Mouse (Mus musculus) forebrain, embryonic 14.5 days (tissue): Measurements from ENCODE around the gene Etnk1. TPM values are rescaled to one million over a fixed set of nuclear protein-coding genes. Genes with fewer than 3 reads are reported as not detected.

ENCODE experiments used
- ATAC-seq: fragments of 200-750 bp; cut with Nextera tagmentation; 2 replicates; pipeline ENCODE4 v1.8.0; 2017; ENCODE audit warnings: mild to moderate bottlenecking, moderate library complexity
- DNase-seq: peaks from one replicate; pipeline ENCODE4 v3.0.0-alpha.2; 2015; ENCODE audit warnings: low spot score
- H3K27ac ChIP-seq: fragments of 300-500 bp; sonication (generic); 2 replicates; pipeline ENCODE4 v1.5.1; 2014; ENCODE audit warnings: low read depth, mild to moderate bottlenecking, control low read depth, low read length, moderate library complexity
- H3K27me3 ChIP-seq: fragments of 300-500 bp; sonication (generic); replicated peaks from 2 replicates; pipeline ENCODE4 v1.6.1; 2014; ENCODE audit warnings: low read length, control low read depth, mixed read lengths; ENCODE audit not compliant: control insufficient read depth, insufficient read depth
- H3K36me3 ChIP-seq: fragments of 300-500 bp; sonication (generic); 2 replicates; pipeline ENCODE4 v1.6.1; 2014; ENCODE audit warnings: low read length, control low read depth; ENCODE audit not compliant: control insufficient read depth, insufficient read depth
- H3K4me1 ChIP-seq: fragments of 300-500 bp; sonication (generic); 2 replicates; pipeline ENCODE4 v1.6.1; 2014; ENCODE audit warnings: antibody characterized with exemption, low read length, control low read depth; ENCODE audit not compliant: control insufficient read depth, insufficient read depth
- H3K4me2 ChIP-seq: fragments of 300-500 bp; sonication (generic); 2 replicates; pipeline ENCODE4 v1.6.1; 2014; ENCODE audit warnings: mild to moderate bottlenecking, control low read depth, low read length
- H3K4me3 ChIP-seq: fragments of 300-500 bp; sonication (generic); 2 replicates; pipeline ENCODE4 v1.5.1; 2014; ENCODE audit warnings: low read depth, low read length, control low read depth
- H3K9ac ChIP-seq: fragments of 300-500 bp; sonication (generic); 2 replicates; pipeline ENCODE4 v1.6.1; 2014; ENCODE audit warnings: mild to moderate bottlenecking, low read length, control low read depth, moderate library complexity
- H3K9me3 ChIP-seq: fragments of 300-500 bp; sonication (generic); replicated peaks from 2 replicates; pipeline ENCODE4 v1.6.1; 2016; ENCODE audit warnings: low read length, control low read depth, mixed read lengths; ENCODE audit not compliant: control insufficient read depth
- WGBS: fragments of 180-500 bp; shearing (Covaris S2); extraction: QIAGEN DNeasy Blood & Tissue Kit; methylation state at CpG from one replicate; pipeline ENCODE4 v1.1.7; 2014; 5-methylcytosine and 5-hydroxymethylcytosine counted together
- polyA plus RNA-seq: library from polyadenylated mRNA; unstranded; fragments of >200 nt; fragmentation: Nextera tagmentation; extraction: Ambion mirVana; gene quantifications from 2 replicates; pipeline ENCODE4 v1.2.1, GENCODE M21; 2014

Gene Etnk1
- polyA plus RNA-seq, 1 experiment from 2014 or later, result 23.5 TPM

DNA sequence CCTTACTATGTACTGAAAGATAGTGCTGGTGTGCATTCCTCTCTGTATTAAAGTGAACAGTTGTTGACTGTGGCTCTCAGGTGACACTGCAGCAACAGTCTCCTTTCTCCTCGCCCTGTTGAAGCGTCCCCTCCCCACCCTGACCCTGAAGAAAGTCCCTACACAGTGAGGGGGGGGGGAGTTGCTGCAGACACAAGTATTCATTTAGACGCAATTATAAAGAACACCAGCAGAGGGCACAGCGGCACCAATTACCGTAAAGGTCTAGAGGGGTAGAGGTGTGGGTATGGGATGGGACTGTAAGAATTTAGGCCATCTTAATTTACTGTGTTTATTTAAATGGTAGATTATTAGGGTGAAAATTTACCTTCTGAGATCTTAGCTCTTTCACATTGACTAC lies 17.7 kb downstream of the Etnk1 start:
- H3K36me3 ChIP-seq, result peaks cover 35% of the 10 kb centered on the region
- DNase-seq (peak; percentile 52), ATAC-seq (no peak)
- WGBS, result 65% methylated on average over 5 of the region's 5 CpGs
- H3K4me3 ChIP-seq, result no peak overlapping the region
- H3K9ac ChIP-seq, result no peak overlapping the region
- no peaks in the 10 kb centered on the region for H3K4me1 ChIP-seq
- no peak overlapping the region for H3K4me2 ChIP-seq
- H3K27ac ChIP-seq, result no peak overlapping the region
- H3K9me3 ChIP-seq, result no peaks in the 10 kb centered on the region
- no peaks in the 10 kb centered on the region for H3K27me3 ChIP-seq

DNA sequence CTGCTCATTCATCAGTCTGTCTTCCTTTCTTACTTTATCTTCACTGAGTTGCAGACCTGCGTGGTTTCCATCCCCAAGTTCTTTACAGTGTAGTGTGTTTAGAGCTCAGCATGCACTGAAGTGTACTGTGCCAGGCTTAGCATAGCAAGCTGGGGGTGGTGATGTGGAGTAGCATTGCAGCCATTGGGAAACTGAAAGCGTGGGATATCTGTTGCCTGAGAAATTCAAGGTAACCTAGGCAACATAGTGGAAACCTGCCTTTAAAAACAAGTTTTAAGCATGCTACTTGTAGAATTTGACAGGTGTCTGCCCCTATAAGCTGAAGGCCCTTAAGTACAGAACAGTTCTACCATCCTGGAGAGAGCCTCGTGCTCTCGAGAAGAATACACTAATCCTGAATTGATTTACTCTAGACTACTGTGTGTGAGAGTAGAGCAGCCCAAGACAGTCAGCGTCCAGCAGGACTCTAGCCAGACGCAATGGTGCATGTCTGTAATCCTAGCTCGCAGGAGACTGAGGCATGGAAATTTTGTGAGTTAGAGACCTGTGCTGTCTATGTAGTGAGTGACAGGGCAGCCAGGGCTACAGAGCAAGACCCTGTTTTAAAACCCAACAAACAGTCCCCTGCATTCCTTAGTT lies 23.9 kb downstream of the Etnk1 start:
- no peak for ATAC-seq
- Histone ChIP-seq H3K36me3 (peaks cover 19% of the 10 kb centered on the region), H3K9me3 (no peaks in the 10 kb centered on the region), H3K4me2 (no peak overlapping the region), H3K4me1 (no peaks in the 10 kb centered on the region), H3K27ac (no peak overlapping the region), H3K27me3 (no peaks in the 10 kb centered on the region), H3K9ac (no peak overlapping the region), H3K4me3 (no peak overlapping the region)
- no peak for DNase-seq
- WGBS, result 79% methylated on average over 7 of the region's 7 CpGs

DNA sequence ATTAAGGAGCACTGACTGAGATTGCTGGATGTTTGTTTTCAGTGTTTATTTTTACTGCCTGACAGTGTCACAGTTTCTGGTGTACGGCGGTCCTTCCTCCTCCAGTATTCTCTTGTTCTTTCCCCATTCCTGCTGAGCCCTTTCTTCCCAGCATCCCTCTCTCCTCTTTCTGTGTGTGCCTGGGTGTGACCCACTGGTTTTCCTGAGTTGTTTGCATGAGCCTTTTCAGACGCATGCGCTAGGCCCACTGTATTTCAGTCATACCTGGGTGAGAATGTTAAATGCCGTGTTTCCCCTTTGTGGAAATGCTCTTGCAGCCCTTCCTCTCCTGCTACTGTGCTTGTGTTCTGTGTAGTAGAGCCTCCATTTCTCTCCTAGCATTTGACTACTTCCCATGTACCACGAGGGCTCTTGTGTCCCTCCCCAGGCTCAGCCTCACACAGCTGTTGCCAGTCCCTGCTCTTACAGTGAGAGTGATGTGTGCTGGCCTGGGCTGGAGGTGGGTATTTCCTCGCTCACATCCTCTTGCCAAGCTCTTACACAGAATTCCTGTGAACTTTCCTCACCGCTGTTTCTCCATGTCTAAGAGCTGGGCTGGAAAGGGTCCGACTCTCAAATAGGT lies 24.6 kb downstream of the Etnk1 start:
- H3K27ac ChIP-seq, result no peak overlapping the region

GRCm38 (mm10) chr6:143192709-143193108 lies 25.7 kb downstream of the Etnk1 start:
- DNase-seq, result no peak
- no peak overlapping the region for H3K27ac ChIP-seq

More for the DNA sequence above, 24.6 kb downstream of the Etnk1 start:
- 81% methylated on average over 9 of the region's 9 CpGs for WGBS
- Histone ChIP-seq H3K36me3 (peaks cover 23% of the 10 kb centered on the region), H3K27me3 (no peaks in the 10 kb centered on the region), H3K4me1 (no peaks in the 10 kb centered on the region), H3K9me3 (no peaks in the 10 kb centered on the region), H3K4me2 (no peak overlapping the region), H3K9ac (no peak overlapping the region), H3K4me3 (no peak overlapping the region)
- DNase-seq (no peak), ATAC-seq (no peak)

DNA sequence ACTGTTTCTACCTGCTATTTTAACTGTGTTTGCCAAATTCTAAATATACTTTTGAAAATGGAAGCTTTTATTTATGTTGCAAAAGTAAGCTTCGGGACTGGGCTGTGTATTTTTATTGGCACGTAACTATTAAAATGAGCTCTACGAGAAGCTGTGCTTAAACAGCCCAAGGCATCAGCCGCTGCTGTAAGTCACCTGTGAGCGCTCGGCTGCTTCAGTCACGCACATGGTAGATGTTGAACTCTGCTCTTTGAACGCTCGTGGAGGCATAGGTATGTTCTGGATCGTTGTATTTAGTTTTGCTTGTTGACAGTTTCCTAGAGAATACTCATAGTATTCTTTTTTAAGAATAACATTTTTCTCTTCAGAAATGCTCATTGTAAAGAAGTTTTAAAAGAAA lies 26.1 kb downstream of the Etnk1 start:
- ATAC-seq (no peak), DNase-seq (no peak)
- Histone ChIP-seq H3K4me3 (no peak overlapping the region), H3K27me3 (no peaks in the 10 kb centered on the region), H3K4me2 (no peak overlapping the region), H3K4me1 (no peaks in the 10 kb centered on the region), H3K36me3 (peaks cover 36% of the 10 kb centered on the region), H3K27ac (no peak overlapping the region), H3K9me3 (no peaks in the 10 kb centered on the region), H3K9ac (no peak overlapping the region)
- 90% methylated on average over 10 of the region's 10 CpGs for WGBS

More at GRCm38 (mm10) chr6:143192709-143193108, 25.7 kb downstream of the Etnk1 start:
- no peaks in the 10 kb centered on the region for H3K9me3 ChIP-seq
- no peak overlapping the region for H3K4me2 ChIP-seq
- H3K4me3 ChIP-seq, result no peak overlapping the region
- no peaks in the 10 kb centered on the region for H3K4me1 ChIP-seq
- WGBS, result 81% methylated on average over 8 of the region's 8 CpGs
- no peak for ATAC-seq
- no peaks in the 10 kb centered on the region for H3K27me3 ChIP-seq
- peaks cover 34% of the 10 kb centered on the region for H3K36me3 ChIP-seq
- H3K9ac ChIP-seq, result no peak overlapping the region

DNA sequence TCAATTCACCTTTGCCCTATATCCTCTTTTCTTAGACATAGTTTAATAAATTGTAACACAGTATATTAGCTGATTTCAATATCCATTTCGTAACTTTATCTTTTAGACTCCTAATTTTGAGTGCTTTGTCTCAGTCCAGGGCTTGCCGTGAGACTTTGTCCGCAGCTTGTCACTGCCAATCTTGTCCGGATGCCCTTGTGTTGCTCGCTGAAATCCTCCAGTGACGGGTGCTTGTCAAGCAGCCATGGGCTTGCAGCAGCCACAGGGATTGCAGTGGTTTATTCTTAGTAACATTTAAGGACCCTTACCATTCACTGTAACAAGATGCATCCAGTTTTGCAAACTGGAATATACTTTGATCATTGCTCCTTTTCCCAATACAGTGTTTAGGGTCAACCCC lies 26.6 kb downstream of the Etnk1 start:
- Histone ChIP-seq H3K4me3 (no peak overlapping the region), H3K9me3 (no peaks in the 10 kb centered on the region), H3K4me1 (no peaks in the 10 kb centered on the region), H3K9ac (no peak overlapping the region), H3K4me2 (no peak overlapping the region), H3K27ac (no peak overlapping the region), H3K27me3 (no peaks in the 10 kb centered on the region), H3K36me3 (peaks cover 38% of the 10 kb centered on the region)
- no peak for DNase-seq
- no peak for ATAC-seq
- 95% methylated on average over 6 of the region's 6 CpGs for WGBS

DNA sequence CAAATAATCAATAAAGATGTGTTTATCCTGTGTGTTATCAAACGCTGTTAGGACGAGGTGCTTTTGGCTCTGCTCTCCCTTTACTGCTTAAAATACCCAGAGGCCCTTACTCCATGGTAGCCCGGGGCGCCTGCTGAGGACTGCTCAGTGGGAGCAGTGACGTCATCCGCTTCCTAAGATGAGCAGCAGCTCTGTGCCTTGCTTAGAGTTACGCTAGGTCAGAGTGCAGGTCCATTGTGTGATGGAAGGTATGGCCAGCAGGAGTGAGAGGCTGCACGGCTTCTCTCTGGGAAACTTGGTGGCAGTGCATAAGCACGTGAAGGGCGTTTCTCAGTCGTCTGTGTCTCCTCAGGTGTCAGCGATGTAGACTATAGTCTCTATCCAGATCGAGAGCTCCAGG lies 30.0 kb downstream of the Etnk1 start:
- Histone ChIP-seq H3K27ac (no peak overlapping the region), H3K4me2 (no peak overlapping the region), H3K9ac (no peak overlapping the region), H3K9me3 (no peaks in the 10 kb centered on the region), H3K36me3 (peaks cover 43% of the 10 kb centered on the region), H3K4me1 (no peaks in the 10 kb centered on the region), H3K4me3 (no peak overlapping the region), H3K27me3 (no peaks in the 10 kb centered on the region)
- whole genome bisulfite sequencing, result 92% methylated on average over 13 of the region's 13 CpGs
- DNase-seq (no peak), ATAC-seq (no peak)

DNA sequence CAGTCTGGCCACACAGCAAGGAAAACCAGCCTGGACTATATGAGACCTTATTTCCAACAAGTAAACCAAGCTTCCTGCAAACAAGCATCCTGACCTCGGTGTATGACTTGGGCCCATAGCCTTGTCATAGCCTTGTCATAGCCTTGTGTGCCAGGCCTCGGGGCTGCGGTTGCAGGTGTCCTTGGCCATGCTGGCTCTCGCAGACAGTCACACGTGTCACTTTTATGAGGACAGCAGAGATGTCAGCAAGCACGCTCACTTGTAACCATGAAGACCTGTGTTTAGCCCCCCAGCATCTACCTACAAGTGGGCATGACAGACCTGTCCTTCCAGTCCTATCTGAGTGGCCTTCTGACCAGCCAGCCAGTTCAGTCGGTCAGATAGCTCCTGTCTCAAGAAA lies 31.4 kb downstream of the Etnk1 start:
- Histone ChIP-seq H3K27me3 (no peaks in the 10 kb centered on the region), H3K9me3 (no peaks in the 10 kb centered on the region), H3K9ac (no peak overlapping the region), H3K4me1 (no peaks in the 10 kb centered on the region), H3K4me3 (no peak overlapping the region), H3K4me2 (no peak overlapping the region), H3K36me3 (peaks cover 48% of the 10 kb centered on the region), H3K27ac (no peak overlapping the region)
- 96% methylated on average over 7 of the region's 7 CpGs for WGBS
- ATAC-seq (no peak), DNase-seq (no peak)

- Histone ChIP-seq H3K27me3 (no peaks in the 10 kb centered on the region), H3K9ac (no peak overlapping the region), H3K4me3 (no peak overlapping the region), H3K9me3 (no peaks in the 10 kb centered on the region), H3K36me3 (peaks cover 49% of the 10 kb centered on the region), H3K4me1 (no peaks in the 10 kb centered on the region), H3K4me2 (no peak overlapping the region), H3K27ac (no peak overlapping the region)
- 91% methylated on average over 15 of the region's 15 CpGs for WGBS
- no peak for DNase-seq
- no peak for ATAC-seq
These were observed 36.1 kb downstream of the Etnk1 start for GRCm38 (mm10) chr6:143203097-143203496.
